Mouse (Mus musculus) brain, embryonic 14.5 days (tissue): Measurements from ENCODE around the gene Svs2. TPM values are rescaled to one million over a fixed set of nuclear protein-coding genes. Genes with fewer than 3 reads are reported as not detected.
A peak's percentile ranks its signal among the peaks of the same experiment; 100 is the strongest.

Source experiments
- DNase-seq: peaks from one replicate; pipeline ENCODE4 v3.0.0-alpha.2; 2011; ENCODE audit warnings: low read depth
- CTCF ChIP-seq: fragments of 200-500 bp; IDR thresholded peaks from 2 replicates; pipeline ENCODE4 v1.5.1; 2012; ENCODE audit warnings: inconsistent platforms, mild to moderate bottlenecking, moderate library complexity, borderline replicate concordance; ENCODE audit not compliant: insufficient read depth, insufficient read length; ENCODE audit errors: extremely low read depth
- POLR2A ChIP-seq: fragments of 200-500 bp; IDR thresholded peaks from 2 replicates; pipeline ENCODE4 v1.6.1; 2012; ENCODE audit warnings: mild to moderate bottlenecking, inconsistent platforms, borderline replicate concordance; ENCODE audit not compliant: poor library complexity, insufficient read depth, insufficient read length, severe bottlenecking; ENCODE audit errors: extremely low read depth
- polyA plus RNA-seq: library from polyadenylated mRNA; depleted of rRNA; stranded (reverse); fragments of >200 nt; gene quantifications from 2 replicates; pipeline ENCODE4 v1.2.3, GENCODE M21; 2012; rRNA removed

Gene Svs2
- polyA plus RNA-seq, 1 experiment, result not detected

DNA sequence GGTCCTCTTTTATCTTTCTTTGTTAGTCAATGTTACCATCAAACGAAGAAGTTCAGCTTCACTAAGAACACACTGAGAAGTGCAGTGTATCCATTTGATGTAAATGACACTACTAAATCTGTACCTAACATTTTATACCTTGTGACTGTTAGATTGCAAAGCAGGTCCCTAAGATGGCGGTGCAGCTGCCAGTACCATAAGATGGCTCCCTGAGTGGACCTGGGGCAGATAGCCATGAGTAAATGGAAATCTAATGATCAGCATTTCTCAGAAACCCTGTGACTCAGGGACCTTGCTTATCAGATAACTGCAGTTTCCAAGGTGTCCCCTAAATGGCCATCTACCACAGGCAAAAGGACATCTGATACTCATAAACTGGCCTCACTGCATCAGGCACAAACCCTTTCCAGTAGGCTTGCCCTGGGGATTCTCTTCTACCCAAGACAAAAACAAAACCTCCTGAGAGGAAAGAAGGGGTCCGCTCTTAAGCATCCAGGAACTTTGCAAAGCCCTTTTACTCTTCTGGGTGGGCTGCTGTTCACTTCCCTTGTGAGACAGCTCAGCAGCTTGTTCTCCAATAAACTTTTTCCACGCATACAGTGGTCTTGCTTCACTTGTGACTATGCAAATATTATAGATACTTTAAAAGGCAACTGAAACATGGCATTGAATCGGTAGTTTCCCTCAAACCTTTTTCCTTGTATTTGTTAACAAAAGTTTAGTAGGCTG lies 42.1 kb downstream of the Svs2 start:
- DNase-seq, result no peak
- no peak for TF ChIP-seq POLR2A
- TF ChIP-seq CTCF, result no peak

DNA sequence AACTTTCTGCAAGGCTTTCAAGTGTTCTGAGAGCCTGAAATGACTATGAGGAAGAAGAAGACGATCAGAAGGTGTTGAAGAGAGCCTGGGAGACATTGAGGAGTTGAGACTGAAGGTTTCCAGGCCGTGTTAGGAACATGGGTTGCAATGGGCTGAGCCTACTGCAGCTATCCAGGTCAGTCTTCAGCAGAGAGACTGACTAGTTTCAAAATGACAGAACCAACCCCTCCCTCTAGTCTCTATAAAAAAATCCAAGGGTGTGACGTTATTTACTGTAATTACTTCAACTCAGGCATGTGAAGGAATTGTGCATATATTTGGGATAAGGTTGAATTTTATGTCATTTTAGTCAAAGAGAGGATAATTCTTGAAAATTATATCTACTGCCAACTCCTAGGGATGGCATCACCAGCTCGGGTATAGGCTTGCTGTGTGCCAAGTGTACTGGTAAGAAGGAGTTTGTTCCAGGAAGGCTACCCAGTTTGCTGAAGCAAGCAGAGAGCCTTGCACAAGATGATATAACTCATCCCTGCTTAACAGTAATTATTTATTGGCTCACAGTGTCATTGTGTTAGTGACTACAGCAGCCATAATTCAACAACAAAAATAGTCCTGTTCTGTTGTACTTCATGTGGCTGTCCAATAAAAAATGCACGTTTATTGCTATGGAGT lies 43.2 kb downstream of the Svs2 start:
- no peak for DNase-seq
- TF ChIP-seq POLR2A (no peak), CTCF (no peak)

DNA sequence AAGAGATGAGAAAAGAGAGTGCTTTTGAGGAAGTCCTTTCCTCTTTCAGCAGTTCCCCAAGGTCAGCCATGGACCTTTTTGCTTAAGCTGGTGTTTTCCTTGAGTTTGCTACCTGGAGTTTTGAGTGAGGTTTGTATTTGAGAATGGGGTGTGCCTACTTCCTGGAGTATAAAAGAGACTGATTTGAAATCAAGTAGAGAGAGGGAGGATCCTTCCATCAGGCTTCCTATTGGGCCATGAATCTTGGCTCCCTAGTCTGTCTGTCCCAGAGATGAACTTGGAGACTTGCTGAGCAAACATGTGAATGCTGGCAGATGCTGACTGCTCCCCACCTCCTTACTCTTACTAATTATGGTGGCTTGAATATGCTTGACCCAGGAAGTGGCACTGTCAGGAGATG lies 46.0 kb downstream of the Svs2 start:
- no peak for DNase-seq
- TF ChIP-seq POLR2A (no peak), CTCF (no peak)

DNA sequence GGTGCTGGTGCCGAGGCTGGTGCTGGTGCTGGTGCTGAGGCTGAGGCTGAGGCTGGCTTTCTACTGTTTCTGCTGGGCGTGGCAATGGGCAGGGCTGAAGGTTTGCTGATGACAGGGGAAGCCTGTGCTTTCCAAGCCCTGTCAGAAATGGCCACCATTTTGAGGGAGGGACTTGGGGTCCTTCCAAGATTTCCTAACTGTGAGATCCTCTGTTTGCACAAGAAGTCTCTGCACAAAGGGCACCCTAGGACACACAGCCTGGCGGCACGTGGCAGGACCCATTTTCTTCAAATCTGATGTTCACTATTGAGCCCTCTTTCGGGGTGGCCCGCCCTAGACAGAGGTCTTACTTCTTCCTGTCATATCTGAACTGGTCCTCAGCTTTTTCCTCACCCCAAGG lies 47.7 kb downstream of the Svs2 start, which contains the start of gene Wfdc12:
TSS of gene Wfdc12 (minus strand) at position 33 of the 400 bp plus-strand sequence.
- TF ChIP-seq CTCF, result no peak
- DNase-seq, result no peak

DNA sequence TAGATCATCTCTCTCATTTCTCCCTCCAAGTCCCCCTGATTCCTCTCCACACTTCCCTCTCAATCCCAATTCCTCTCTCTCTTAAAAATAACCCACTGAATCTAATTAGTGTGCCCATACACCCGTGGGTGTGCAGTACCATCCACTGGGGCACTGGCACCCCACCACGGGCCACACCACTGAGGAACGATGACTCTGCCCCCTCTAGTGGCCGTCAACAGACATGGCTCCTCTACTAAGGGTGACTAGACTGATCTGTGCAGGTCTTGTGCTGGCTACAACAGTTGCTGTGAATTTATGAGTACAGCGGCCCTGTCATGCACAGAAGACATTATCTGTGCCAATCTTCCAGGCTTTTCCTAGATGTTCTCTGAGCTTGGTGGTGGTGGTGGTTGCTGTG lies 49.5 kb downstream of the Svs2 start:
- no peak for TF ChIP-seq POLR2A
- peak; percentile 60; the same call in 1 of the 2 replicates for TF ChIP-seq CTCF
- DNase-seq, result no peak

Other genes with a start within 250 kb of the Svs2 start
- gene Ywhab, start 243.5 kb downstream of the Svs2 start, polyA plus RNA-seq, result 139 and 214 TPM in 2 replicates
- gene Pabpc1l, start 213.0 kb downstream of the Svs2 start, polyA plus RNA-seq, result 2.7 and 2.8 TPM in 2 replicates
- 21.7 and 24.8 TPM in 2 replicates for gene Stk4, start 168.1 kb downstream of the Svs2 start, polyA plus RNA-seq
- gene Tomm34, start 167.3 kb downstream of the Svs2 start, polyA plus RNA-seq, result 30.8 and 36.0 TPM in 2 replicates
- gene Kcns1, start 67.4 kb downstream of the Svs2 start, polyA plus RNA-seq, result 0.83 and 1.5 TPM in 2 replicates
- not detected in 2 replicates for gene Wfdc5, start 55.7 kb downstream of the Svs2 start, polyA plus RNA-seq
- not detected in 2 replicates for gene Wfdc12, start 47.9 kb downstream of the Svs2 start, polyA plus RNA-seq
- gene Wfdc15a, start 38.3 kb downstream of the Svs2 start, polyA plus RNA-seq, result not detected in 2 replicates
- not detected in 2 replicates for gene Wfdc15b, start 16.8 kb downstream of the Svs2 start, polyA plus RNA-seq
- gene Svs3b, start 18.2 kb upstream of the Svs2 start, polyA plus RNA-seq, result not detected in 2 replicates
- not detected in 2 replicates for gene Svs4, start 40.0 kb upstream of the Svs2 start, polyA plus RNA-seq
- gene Svs3a, start 50.8 kb upstream of the Svs2 start, polyA plus RNA-seq, result not detected in 2 replicates
- gene Svs6, start 78.3 kb upstream of the Svs2 start, polyA plus RNA-seq, result not detected in 2 replicates
- not detected in 2 replicates for gene Svs5, start 94.3 kb upstream of the Svs2 start, polyA plus RNA-seq
- gene Slpi, start 150.6 kb upstream of the Svs2 start, polyA plus RNA-seq, result 0.22 TPM in 1 of 2 replicates, not detected in the other
- 0.04 and 0.10 TPM in 2 replicates for gene Rbpjl, start 164.7 kb upstream of the Svs2 start, polyA plus RNA-seq
- gene Matn4, start 166.7 kb upstream of the Svs2 start, polyA plus RNA-seq, result 1.8 and 2.5 TPM in 2 replicates
- 2.3 and 3.7 TPM in 2 replicates for gene Sdc4, start 205.4 kb upstream of the Svs2 start, polyA plus RNA-seq
- gene Sys1, start 218.5 kb upstream of the Svs2 start, polyA plus RNA-seq, result 69.6 and 82.0 TPM in 2 replicates
- 8.0 and 10.2 TPM in 2 replicates for gene Gm20458, start 222.5 kb upstream of the Svs2 start, polyA plus RNA-seq
- not detected in 2 replicates for gene Trp53tg5, start 235.3 kb upstream of the Svs2 start, polyA plus RNA-seq
- 11.4 and 13.1 TPM in 2 replicates for gene Dbndd2, start 247.6 kb upstream of the Svs2 start, polyA plus RNA-seq